Mouse (Mus musculus): ENCODE data around the gene Rpl38. TPM values are rescaled to one million over a fixed set of nuclear protein-coding genes. Genes with fewer than 3 reads are reported as not detected.

The Rpl38 gene
- total RNA-seq, 2 experiments from 2014 or later = 922 to 952 TPM

DNA sequence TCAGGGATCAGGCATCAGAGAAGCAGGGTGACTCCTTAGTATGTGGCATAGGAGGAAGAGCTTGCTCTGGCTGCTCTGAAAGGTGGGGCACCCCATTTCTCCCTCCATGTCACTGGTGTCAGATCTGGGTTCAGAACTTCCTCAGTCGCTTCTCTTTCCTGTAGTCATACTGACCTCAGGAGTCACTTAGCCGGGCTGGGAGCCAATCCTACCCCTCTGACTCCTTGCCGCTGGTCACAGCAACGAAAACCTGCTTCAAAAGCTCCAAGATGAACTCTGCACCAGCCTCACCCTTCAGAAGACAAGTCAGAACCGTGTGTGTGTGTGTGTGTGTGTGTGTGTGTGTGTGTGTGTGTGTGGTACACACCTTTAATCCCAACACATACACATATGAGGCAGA lies 38.0 kb downstream of the Rpl38 start:
- no peak for DNase-seq

GRCm38 (mm10) chr11:114711393-114711792 lies 43.1 kb downstream of the Rpl38 start:
- DNase-seq = no peak

- no peak for DNase-seq
Measured at GRCm38 (mm10) chr11:114711861-114712260, 43.5 kb downstream of the Rpl38 start.

DNA sequence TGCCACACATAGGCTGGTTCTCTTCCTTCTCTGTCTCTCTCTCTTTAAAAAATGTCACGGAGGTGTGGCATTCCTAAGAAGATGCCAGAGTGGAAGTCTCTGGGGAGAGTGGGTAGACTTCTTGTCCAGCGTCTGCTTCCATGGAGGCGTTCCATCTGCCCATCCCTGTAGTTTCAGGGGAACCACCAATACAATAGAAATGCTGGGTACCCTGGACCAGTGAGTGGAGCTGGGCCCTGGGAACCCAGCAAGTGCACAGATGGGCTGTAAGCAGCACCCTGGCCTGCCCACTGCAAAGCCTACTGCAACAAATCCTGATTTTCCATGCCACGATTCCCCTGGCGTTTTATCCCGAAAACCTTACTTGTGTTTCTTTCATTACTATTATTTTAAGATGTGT lies 46.2 kb downstream of the Rpl38 start:
- no peak for DNase-seq

DNA sequence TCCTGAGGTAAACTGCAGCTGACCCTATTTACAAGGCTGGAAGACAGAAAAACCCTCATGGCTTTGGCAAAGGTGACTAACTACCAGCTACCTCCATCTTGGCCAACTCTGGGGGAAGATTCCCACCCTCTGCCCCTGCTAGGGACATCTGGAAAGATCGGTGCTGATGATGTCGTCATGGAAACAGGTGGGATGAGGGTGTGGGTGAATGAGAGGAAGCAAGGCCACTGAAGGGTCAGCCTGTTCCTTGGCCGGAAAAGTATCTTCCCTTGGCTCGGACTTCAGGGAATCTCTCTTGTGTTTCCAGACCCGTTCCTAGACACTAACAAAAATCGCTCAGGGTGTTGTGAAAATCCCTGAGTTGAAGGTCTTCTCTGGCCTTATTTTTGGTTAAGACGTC lies 47.2 kb downstream of the Rpl38 start:
- no peak for DNase-seq

DNA sequence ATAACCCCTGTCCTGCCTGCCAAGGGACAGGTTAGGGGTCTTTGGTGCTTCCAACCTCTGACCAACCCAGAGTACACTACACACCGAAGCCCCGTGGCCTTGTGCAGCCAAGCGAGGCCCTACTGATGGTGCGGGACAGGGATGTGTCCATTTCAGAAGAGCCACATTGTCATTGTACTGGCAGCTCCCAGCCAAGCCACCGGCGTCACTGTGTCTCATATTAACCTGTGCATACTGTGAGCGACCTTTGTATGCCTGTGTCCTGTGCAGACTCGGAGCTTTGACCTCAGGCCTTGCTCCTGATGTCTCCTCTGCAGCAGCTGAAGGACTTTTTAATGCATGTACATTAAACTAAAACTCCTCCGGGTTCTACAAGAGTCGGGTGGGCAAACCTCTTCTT lies 52.2 kb downstream of the Rpl38 start:
- no peak for DNase-seq

Other genes starting within 250 kb of the Rpl38 start
- gene Ttyh2, start 6.9 kb downstream of the Rpl38 start, total RNA-seq (2021) = 10 to 100 TPM; 27.4 to 27.7 TPM
- gene Dnaic2, start 58.9 kb downstream of the Rpl38 start, total RNA-seq (2021) = under 1 TPM; 0.79 to 0.88 TPM
- under 1 TPM; 0.26 to 0.81 TPM for gene Kif19a, start 96.9 kb downstream of the Rpl38 start, total RNA-seq (2021)
- under 1 TPM; 0.17 to 0.25 TPM for gene Btbd17, start 127.4 kb downstream of the Rpl38 start, total RNA-seq (2021)
- not detected for gene Gpr142, start 130.4 kb downstream of the Rpl38 start, total RNA-seq (2021)
- 10 to 100 TPM; 11.9 to 12.1 TPM for gene Gprc5c, start 182.6 kb downstream of the Rpl38 start, total RNA-seq (2021)
- gene Cd300a, start 221.5 kb downstream of the Rpl38 start, total RNA-seq (2021) = under 1 TPM; 0.79 to 0.83 TPM